Mouse (Mus musculus): ENCODE measurements at regions not wholly inside any gene's neighbourhood (a gene's known extent, or its start where the extent isn't known, plus 50 kb on each side); places are given as distances from the start of the nearest gene placed in this dataset.

DNA sequence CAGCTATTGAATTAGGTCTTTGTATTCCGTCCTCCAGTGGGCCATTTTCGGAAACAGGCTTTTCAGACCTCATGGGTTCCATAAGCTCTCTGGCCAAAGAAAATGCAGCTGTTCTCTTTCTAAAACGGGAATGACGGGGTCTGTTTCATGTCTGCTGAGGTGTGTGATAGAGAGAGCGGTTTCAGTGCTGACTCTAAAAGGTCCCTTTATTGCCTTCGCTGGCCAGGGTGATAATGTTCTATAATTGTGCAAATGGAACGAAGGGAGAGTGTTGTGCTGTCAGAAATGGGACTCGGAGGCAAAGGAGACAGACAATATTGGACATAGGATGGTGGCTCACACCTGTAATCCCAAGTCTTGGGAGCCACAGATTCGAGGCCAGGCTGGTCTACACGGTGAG is 53.5 kb upstream of the Osbpl8 start:
- no peak for DNase-seq (ENCODE audit: low read depth, low spot score)

DNA sequence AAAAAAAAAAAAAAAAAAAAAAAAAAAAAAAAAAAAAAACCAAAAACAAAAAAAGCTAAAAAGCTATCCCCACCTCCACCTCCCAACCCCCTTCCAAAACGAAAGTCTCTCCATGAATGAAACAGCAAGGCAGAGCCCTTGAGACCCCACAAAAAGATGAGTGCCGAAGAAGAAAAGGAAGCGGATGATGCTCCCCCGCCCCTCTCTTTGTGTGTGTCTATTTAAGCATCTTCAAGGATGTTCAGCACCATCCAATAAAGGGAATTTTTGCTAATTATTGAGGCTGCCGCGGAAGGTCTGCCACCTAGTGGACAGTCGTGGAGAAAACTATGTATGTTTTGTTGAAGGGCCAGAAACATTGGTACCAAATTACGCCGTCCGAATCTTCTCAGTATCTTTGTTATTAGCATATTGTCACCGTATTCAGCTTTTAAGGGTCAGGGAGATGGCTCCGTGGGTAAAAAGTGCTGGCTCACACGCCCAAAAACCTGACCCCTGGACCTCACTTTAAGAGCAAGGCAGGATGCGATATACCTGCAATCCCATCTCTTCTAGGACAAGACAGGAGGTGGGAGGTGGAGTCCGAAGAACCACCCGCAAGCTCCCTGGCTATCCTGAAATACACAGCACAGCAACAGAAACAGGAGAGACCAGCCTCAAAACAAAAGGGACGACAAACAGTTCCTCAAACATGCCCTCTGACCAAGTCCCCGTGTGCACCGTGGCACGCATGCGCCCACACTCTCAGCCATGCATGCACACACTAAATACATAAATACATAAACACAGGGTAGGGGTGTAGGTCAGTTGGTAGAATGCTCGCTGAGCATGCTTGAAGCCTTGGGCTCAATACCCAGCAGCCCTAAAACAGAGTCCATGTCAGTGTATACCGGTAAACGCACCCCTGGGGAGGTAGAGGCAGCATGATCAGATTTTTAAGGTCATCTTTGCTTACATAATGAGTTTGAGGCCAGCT is 55.6 kb upstream of the Osbpl8 start:
- DNase-seq (ENCODE audit: low read depth, low spot score) = peak; percentile 18

DNA sequence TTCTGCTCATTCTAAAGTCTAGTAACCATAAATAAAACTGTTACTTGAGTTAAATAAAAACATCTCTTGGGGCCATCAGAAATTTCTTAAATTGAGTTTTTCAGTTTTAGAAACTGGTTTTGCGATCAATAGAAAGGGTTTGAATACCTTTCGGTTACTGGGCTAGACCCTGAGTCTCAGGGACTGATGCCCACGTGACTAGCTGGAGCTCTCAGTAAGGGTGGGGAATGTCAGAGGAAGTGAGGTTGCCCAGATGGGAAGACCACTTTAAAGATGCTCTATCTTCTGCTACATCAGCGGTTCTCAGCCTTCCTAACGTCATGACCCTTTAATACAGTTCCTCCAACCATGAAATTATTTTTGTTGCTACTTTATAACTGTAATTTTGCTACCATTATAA is 56.7 kb upstream of the Osbpl8 start:
- DNase-seq (ENCODE audit: low read depth, low spot score) = no peak

DNA sequence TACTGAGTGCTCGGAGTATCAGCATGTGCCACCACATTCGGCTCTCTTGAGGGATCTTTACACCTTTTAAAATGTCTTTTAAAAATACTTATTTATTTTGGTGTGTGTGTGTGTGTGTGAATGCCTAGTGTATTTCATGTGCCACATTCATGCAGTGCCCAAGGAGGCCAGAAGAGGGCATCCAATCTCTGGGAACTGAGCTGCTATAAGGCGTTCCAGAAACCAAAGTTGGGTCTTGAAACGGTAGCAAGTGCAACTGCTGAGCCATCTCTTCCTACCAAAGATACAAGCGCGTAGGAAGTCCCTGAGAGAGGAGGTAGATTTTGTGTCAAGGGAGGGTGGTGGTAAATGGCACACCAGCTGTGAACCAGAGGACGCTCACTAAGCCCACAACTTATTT is 57.2 kb upstream of the Osbpl8 start:
- no peak for DNase-seq (ENCODE audit: low read depth, low spot score)

DNA sequence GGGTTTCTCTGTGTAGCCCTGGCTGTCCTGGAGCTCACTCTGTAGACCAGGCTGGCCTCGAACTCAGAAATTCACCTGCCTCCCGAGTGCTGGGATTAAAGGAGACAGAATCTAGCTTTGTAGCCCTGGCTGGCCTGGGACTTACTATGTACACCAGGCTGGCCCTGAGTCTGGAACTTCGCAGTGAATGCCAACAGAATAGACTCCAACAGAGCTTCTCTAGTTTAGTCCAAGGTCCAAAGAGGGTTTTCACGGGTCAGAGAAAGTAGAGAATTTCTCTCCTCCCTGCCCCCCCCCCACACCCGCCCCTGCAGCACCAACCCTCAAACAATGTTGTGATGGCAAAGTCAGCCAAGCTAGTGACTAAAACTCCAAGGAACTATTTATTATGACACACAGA is 58.1 kb upstream of the Osbpl8 start:
- no peak for DNase-seq (ENCODE audit: low read depth, low spot score)

DNA sequence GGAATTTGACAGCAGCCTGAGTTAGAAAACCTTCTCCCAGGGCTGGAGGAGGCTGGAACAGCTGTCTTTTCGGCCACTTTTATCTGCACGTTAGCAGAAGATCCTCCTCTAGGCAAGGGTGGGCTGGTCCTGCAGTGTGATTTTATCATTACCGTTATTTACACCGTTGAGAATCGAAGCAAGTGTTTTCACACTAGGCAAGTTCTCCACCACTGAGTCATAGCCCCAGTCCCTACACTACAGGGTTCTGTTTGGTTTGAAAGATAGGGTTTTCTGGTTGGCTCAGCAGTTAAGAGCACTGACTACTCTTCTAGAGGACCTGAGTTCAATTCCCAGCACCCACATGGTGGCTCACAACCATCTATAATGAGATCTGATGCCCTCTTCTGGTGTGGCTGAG is 58.9 kb upstream of the Osbpl8 start:
- DNase-seq (ENCODE audit: low read depth, low spot score) = no peak

DNA sequence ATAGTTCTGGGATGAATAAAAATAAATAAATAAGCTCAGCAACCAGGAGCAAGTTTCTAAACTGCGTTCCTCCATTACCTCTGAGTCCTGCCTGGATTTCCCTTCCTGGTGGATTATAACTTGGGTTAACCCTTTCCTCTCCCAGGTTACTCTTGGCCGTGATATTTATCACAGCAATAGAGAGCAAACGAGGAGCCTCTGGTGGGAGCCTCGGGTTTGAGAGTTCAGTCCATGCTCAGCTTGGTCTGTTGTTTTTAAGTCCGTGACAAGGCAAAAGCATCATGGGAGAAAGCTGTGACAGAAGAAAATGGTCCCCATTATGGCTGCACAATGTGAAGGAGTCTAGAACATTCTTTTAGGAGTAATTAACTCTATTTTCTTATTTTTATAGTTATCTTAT is 61.0 kb upstream of the Osbpl8 start:
- DNase-seq (ENCODE audit: low read depth, low spot score) = no peak

DNA sequence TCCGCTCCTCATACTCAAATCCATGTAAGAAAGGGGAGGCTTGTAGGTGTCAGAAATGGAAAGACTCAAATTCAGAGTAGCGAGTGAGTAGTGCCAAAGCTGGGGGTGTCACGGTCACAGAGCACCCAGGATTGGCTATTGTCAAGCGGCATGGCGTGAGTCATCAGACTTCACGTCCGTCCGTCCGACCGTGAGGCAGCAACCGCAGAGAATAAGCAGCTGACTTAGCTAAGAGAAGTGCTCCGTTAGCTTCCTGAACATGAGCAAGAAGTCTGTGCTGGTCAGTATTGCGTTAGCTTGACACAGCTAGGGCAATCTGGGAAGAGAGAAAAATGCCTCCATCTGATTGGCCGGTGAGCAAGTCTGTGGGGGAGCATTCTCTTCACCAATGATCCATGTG is 61.5 kb upstream of the Osbpl8 start:
- DNase-seq (ENCODE audit: low read depth, low spot score) = no peak

DNA sequence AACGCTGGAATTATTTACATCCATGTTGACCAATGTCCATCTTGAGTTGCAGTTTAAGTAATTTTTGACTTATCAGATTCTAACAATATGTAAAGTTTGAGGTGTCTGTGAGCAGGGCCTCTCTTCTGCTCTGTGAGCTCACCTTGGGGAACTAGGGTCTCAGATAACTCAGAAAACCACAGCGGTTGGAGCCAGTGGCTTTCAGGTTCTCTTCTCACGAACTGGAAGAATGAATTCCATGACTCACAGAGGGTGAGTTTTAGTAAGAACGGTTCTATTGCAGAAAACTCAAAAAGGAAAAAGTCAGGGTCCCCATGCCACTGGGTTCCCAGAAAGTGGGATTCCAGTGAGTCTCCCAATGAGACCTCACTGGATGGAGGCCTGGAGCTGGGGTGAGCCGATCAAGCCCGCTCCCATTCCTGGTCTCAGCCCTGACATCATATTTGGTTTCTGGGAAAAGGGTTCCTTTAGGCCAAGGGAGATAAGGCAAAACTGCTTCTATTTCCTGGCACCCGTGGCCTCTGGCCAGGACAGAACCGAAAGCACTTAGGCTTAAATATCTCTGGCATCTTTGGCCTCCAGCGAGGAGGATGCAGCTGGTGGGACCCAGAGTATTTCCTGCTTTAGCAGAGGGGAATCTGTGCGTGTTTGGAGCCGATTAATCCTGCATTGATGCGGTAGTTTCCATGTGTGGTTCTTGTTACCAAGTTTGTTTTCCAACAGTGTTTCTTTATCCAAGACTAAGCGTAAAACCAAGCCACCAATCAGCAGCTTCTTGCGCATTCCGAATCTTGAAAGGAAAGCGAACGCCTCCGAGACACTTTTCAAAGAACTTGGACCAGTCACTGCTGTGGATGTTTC is 62.4 kb upstream of the Osbpl8 start:
- DNase-seq (ENCODE audit: low read depth, low spot score) = no peak

DNA sequence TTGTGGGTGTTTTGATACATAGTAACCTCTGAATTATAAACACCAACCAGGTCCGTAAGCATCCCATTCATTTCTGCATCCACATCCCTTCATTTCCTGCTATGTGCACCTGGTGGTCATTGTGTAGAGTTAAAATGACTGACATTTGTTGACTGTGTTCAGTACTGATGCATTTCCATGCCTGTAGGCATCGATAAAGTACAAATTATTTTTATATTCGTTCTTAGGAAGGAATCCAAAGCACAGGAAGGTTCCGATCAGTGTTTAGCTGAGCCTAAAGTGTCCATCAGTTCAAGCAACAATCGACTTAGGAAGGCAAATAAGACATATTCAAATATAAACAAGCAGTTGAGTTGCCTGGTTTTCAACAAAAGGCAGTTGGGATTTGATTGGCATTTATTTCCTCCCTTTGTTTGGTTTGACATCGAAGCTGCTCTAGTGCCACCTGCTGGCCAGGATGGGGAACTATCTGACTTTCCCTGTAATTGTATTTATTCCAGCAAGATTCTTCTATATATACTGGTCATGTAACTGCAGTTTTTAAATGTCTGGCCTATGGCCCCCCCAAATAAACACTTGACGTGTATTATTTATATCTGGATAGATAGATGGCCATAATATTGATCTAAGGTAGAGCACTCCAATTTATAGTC is 64.6 kb upstream of the Osbpl8 start:
- peak; percentile 53 for DNase-seq (ENCODE audit: low read depth, low spot score)

DNA sequence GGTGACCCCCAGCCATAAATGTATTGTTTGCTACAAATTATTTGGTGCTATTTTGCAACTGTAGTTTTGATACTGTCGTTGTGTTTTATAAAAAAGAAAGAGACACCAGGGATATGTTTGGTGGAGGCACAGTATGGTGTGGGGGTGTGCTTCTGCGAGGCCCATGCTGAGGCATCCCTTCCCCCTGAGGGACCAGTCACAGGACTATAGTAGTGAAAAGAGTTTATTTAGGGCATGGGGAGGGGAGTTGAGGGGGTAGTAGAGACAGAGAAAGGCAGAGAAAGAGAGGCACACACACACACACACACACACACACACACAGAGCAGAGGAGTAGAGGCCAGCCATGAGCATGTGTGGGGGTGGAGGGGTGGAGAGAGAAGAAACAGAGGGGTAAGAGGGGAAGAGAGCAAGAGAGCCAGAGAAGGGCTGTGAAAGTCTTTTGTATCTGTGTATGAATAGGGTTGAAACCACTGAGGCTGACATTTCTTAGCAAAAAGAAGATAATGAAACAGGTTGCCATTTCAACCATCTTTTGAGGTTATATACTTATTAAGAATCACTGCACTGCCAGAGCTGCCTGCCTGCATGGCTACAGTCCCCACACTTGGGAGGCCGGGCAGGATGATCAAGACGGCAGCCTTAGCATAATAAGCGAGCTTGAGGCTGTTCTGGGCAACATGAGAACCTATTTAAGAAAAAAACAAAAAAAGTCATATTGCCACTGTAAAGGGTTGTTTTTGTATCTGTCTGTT is 65.3 kb upstream of the Osbpl8 start:
- DNase-seq (ENCODE audit: low read depth, low spot score) = no peak

DNA sequence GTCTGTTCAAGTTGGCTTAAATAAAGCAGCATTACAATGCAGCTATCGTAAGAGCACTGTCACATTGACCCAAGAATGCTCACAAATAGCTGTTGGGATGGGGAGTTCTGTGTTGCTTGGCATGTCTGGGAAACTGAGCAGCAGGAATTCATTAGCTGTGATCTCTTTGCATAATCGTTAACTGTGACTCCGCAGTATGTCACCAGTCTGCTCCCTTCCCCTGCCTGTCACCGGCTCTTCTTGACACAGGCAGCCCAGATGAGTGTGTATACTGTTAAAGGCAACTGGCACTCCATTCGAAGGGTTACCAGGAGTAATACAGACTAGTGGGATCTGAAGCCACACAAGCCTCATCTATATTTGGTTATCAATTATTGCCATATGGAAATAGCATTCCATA is 67.3 kb upstream of the Osbpl8 start:
- no peak for DNase-seq (ENCODE audit: low read depth, low spot score)

DNA sequence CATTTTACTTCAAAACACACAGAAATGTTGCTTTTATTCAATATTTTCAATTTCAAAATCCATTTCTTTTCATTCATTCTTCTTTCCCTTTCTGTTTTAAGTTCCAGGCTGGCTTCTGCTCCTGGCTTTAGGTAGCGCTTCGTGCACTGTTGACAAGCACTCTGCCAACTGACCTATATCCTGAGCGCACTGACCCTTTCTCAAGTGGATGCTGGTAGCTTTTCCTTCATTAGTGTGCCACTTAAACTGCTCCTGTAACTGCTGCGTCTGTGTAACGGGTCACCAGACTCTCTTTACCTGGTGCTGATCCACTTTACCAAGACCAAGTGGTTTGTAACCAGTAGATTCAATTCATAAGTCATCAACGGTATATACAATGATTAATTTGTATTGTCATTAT is 67.7 kb upstream of the Osbpl8 start:
- no peak for DNase-seq (ENCODE audit: low read depth, low spot score)

DNA sequence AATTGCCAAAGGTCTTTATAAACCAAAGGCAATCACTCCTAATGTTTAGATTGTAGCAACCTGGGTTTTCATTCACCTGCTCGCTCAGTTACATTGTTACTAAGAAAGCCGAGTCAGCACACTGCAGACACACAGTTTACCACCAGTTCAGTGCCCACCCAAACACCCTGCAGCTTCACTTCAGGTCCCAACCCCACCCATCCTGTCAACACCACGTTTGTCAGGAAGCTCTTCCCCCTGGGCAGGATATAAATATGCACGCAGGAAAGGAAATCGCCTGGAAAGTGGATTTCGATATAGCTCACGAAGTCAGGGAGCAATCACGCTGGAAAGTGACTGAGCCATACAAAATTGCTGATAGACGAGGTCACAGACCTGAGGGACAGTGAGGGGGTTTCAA is 70.1 kb upstream of the Osbpl8 start:
- no peak for DNase-seq (ENCODE audit: low read depth, low spot score)

DNA sequence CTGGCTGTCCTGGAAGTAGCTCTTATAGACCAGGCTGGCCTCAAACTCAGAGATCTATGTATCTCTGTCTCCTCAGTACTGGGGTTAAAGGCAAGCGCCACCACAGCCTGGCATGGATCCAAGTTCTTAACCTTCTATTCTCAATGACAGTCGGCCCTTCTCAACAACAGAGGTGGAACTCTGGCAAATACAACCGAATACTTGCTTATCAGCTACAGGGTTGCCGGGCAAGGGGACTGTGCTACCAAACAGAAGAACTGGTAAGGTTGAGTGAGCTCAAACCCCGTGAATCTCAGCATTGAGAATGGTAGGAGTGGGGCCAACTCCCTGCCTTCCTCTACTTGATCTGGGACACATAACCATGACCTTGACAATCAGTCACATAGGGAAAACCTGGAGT is 75.2 kb upstream of the Osbpl8 start:
- no peak for DNase-seq (ENCODE audit: low read depth, low spot score)

DNA sequence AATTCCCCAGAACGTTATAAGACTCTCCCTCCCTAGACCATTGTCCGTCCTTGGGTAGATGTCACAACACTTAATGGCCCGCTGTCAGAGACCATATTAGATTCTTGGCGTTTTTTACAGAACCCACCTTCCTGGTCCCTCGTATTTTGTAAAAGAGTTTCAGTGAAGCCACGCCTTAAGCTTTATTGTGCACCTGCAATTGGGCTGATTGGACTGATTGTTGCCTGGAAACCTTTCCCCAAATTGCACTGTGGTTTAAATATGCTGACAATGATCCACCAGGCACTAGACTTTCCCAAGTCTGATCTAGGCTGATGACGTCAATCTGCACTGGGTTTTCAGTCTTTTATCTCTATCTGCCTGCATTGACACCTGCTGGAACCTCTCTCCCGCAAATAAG is 75.6 kb upstream of the Zdhhc17 start:
- no peak for DNase-seq (ENCODE audit: low read depth, low spot score)

DNA sequence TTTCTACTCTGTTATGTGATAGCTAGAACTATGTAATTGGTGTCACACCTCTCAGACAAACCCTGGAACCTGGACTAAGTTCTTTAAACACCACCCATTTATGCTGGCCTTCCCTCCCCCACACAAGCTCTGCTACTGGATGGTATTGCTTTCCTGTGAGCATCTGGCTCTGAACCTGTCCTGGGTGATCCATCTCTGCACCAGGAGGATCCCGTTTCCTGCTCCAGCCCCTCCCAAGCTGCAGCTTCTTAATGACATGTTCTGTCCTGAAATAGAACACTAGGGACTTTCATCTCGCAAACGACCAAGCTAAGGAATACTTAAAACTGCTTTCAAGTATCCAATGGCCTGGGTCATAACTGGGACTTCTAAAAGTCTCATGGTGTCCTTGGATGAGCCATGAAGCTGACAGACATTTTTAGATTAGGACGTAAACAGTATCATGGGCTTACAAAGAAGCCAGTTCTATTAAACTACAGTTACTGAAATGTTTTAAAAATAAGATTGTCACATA is 74.4 kb upstream of the Zdhhc17 start:
- no peak for DNase-seq (ENCODE audit: low read depth, low spot score)

DNA sequence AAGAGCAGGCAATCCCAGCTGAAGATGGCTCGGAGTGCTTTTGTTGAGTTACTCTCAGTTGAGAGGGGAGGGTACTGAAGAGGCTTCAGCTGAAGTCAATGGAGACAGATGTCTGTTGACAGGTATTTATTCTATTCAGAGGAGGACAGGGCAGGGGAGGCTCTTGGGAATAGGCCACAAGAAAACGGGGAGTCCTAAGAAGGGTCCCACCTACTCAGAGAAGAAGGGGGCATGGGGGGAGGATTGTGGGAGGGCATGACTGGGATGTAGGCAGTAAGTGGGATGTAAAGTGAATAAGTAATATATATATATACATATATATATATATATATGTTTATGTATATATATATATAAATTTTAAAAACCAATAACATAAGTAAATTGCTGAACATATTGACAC is 73.9 kb upstream of the Zdhhc17 start:
- DNase-seq (ENCODE audit: low read depth, low spot score) = no peak

DNA sequence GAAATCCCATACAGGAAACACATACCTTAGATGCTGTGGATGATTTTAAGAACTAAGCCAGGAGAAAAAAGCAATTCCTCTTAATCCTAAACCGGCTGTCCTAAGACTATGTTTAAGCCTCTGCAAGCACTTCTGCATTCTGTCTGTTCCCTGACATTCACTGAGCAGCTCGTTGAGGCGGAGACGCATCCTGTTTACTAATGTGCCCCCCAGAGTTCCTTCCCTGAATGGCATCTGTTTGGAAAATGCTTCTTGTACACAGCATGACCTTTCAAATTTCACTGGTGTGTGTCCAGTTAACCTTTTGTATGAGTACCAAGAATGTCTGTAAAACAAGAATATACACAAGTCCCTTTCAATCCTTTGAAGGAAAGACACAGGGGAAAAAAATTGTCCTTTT is 73.4 kb upstream of the Zdhhc17 start:
- DNase-seq (ENCODE audit: low read depth, low spot score) = no peak

DNA sequence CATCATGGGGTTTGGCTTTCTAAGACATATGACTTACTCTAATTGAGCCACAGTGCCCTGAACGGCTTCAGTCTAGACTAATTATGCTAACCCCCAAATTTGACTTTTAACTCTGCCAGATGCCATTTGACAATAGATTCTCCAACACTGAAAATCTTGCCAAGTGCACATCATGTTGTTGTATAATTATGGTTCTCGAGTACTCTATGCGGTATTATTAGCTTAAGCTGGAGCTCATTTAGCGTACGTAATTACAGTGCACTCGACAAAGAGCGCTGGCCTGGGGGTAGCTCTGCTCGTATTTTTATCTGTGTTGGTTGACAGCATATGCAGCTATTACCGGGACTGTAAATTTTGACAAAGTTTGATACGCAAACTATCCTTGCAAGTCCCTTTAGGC is 70.4 kb upstream of the Zdhhc17 start:
- no peak for DNase-seq (ENCODE audit: low read depth, low spot score)

DNA sequence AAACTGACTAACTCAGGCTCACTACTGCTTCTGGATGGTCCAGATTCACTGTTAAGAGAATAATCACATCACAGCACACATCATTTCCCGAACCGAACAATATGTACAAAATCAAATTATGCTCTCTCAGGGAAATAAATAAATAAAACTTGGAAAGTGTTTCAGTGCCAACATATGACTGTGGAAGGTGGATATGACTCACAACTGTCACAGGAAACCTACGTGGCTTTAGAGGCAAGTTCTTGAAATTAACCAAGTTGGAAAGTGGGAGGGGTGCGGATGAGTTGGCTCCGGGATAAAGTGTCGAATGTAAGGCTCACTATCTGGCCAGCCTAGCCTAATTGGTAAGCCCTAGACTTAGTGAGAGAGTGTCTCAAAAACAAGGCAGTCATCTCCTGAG is 69.1 kb upstream of the Zdhhc17 start:
- no peak for DNase-seq (ENCODE audit: low read depth, low spot score)

Data from retina, adult 2 months (tissue).